Mouse (Mus musculus) stomach, embryonic 16.5 days (tissue): Measurements from ENCODE around the gene Vwa3b. TPM values are rescaled to one million over a fixed set of nuclear protein-coding genes. Genes with fewer than 3 reads are reported as not detected.

Experiments used
- ATAC-seq: fragments of 200-750 bp; cut with Nextera tagmentation; 2 replicates; pipeline ENCODE4 v1.8.0; 2017; ENCODE audit warnings: moderate number of reproducible peaks, moderate TSS enrichment; ENCODE audit not compliant: insufficient read depth, low FRiP score
- H3K27ac ChIP-seq: fragments of 300-500 bp; sonication (generic); 2 replicates; pipeline ENCODE4 v1.5.1; 2014; ENCODE audit warnings: low read length
- H3K27me3 ChIP-seq: fragments of 300-500 bp; sonication (generic); 2 replicates; pipeline ENCODE4 v1.6.1; 2014; ENCODE audit warnings: low read length, control low read depth, mixed read lengths; ENCODE audit not compliant: control insufficient read depth, insufficient read depth
- H3K36me3 ChIP-seq: fragments of 300-500 bp; sonication (generic); 2 replicates; pipeline ENCODE4 v1.6.1; 2014; ENCODE audit warnings: low read length; ENCODE audit not compliant: control insufficient read depth, insufficient read depth
- H3K4me1 ChIP-seq: fragments of 300-500 bp; sonication (generic); 2 replicates; pipeline ENCODE4 v1.6.1; 2014; ENCODE audit warnings: low read length, control low read depth, mixed read lengths; ENCODE audit not compliant: control insufficient read depth, insufficient read depth
- H3K4me2 ChIP-seq: fragments of 300-500 bp; sonication (generic); 2 replicates; pipeline ENCODE4 v1.6.1; 2014; ENCODE audit warnings: low read depth, low read length, mixed read lengths
- H3K4me3 ChIP-seq: fragments of 300-500 bp; sonication (generic); replicated peaks from 2 replicates; pipeline ENCODE4 v1.5.1; 2014; ENCODE audit warnings: mild to moderate bottlenecking, low read length
- H3K9ac ChIP-seq: fragments of 300-500 bp; sonication (generic); 2 replicates; pipeline ENCODE4 v1.6.1; 2014; ENCODE audit warnings: low read length
- H3K9me3 ChIP-seq: fragments of 300-500 bp; sonication (generic); replicated peaks from 2 replicates; pipeline ENCODE4 v1.6.1; 2016; ENCODE audit warnings: low read length, control low read depth; ENCODE audit not compliant: control insufficient read depth
- WGBS: fragments of 180-500 bp; shearing (Covaris S2); extraction: QIAGEN DNeasy Blood & Tissue Kit; methylation state at CpG from one replicate; pipeline ENCODE4 v1.1.7; 2014; 5-methylcytosine and 5-hydroxymethylcytosine counted together
- polyA plus RNA-seq: library from polyadenylated mRNA; unstranded; fragments of >200 nt; fragmentation: Nextera tagmentation; extraction: Ambion mirVana; gene quantifications from 2 replicates; pipeline ENCODE4 v1.2.1, GENCODE M21; 2015

The Vwa3b gene
- polyA plus RNA-seq, 1 experiment from 2014 or later = 0.37 TPM

- Histone ChIP-seq H3K9ac (no peak overlapping the region), H3K27ac (no peak overlapping the region), H3K9me3 (no peaks in the 10 kb centered on the region), H3K4me2 (no peak overlapping the region), H3K27me3 (no peaks in the 10 kb centered on the region), H3K4me3 (no peak overlapping the region), H3K36me3 (no peaks in the 10 kb centered on the region), H3K4me1 (no peaks in the 10 kb centered on the region)
- WGBS = 90% methylated on average over 9 of the region's 9 CpGs
- no peak for ATAC-seq
These were observed 186.0 kb downstream of the Vwa3b start for GRCm38 (mm10) chr1:37212375-37212774.

GRCm38 (mm10) chr1:37214144-37214543 lies 187.7 kb downstream of the Vwa3b start, which contains the start of gene Cnga3:
Gene Cnga3 (plus strand): TSS chr1:37214434.
- 59% methylated on average over 1 of the region's 1 CpGs for WGBS
- no peak for ATAC-seq
- Histone ChIP-seq H3K9me3 (no peaks in the 10 kb centered on the region), H3K36me3 (no peaks in the 10 kb centered on the region), H3K4me3 (no peak within 1 kb of the TSS), H3K4me2 (no peak within 1 kb of the TSS), H3K27me3 (no peaks in the 10 kb centered on the region), H3K27ac (no peak within 1 kb of the TSS), H3K4me1 (no peaks in the 10 kb centered on the region), H3K9ac (no peak within 1 kb of the TSS)

- Histone ChIP-seq H3K27me3 (no peaks in the 10 kb centered on the region), H3K9ac (no peak overlapping the region), H3K9me3 (no peaks in the 10 kb centered on the region), H3K27ac (no peak overlapping the region), H3K36me3 (no peaks in the 10 kb centered on the region), H3K4me2 (no peak overlapping the region), H3K4me3 (no peak overlapping the region), H3K4me1 (no peaks in the 10 kb centered on the region)
- no peak for ATAC-seq
- 4% methylated on average over 14 of the region's 14 CpGs for WGBS
These were observed 192.0 kb downstream of the Vwa3b start for GRCm38 (mm10) chr1:37218386-37218785.

DNA sequence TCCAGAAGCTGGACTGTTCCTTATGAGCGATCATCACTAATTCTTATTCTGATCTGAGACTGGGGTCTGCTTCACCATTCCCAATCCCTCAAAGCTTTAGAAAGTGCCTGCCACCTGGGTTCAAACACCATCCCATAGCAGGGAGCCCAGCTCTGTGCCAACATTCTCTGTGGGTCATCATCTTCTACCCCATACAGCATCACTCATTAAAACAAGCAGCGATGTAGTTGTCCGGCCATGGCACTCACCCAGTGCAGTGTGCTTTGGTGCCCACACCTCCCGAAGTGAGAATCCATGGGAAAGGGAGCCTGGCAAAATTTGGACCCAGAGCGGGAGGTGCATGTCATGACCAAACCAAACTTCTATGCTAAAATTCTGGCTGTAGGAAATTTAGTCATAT lies 193.2 kb downstream of the Vwa3b start:
- 90% methylated on average over 5 of the region's 5 CpGs for WGBS
- Histone ChIP-seq H3K9me3 (no peaks in the 10 kb centered on the region), H3K4me3 (no peak overlapping the region), H3K27ac (no peak overlapping the region), H3K4me2 (no peak overlapping the region), H3K4me1 (no peaks in the 10 kb centered on the region), H3K27me3 (no peaks in the 10 kb centered on the region), H3K36me3 (no peaks in the 10 kb centered on the region), H3K9ac (no peak overlapping the region)
- ATAC-seq = no peak

GRCm38 (mm10) chr1:37220134-37220907 lies 193.9 kb downstream of the Vwa3b start:
- H3K27me3 ChIP-seq = no peaks in the 10 kb centered on the region
- WGBS = 46% methylated on average over 6 of the region's 6 CpGs
- no peaks in the 10 kb centered on the region for H3K9me3 ChIP-seq
- H3K4me3 ChIP-seq = no peak overlapping the region
- no peaks in the 10 kb centered on the region for H3K4me1 ChIP-seq
- ATAC-seq = peak; percentile 71; the same call in 1 of the 2 replicates
- no peak overlapping the region for H3K27ac ChIP-seq
- H3K9ac ChIP-seq = no peak overlapping the region
- H3K4me2 ChIP-seq = no peak overlapping the region
- no peaks in the 10 kb centered on the region for H3K36me3 ChIP-seq

DNA sequence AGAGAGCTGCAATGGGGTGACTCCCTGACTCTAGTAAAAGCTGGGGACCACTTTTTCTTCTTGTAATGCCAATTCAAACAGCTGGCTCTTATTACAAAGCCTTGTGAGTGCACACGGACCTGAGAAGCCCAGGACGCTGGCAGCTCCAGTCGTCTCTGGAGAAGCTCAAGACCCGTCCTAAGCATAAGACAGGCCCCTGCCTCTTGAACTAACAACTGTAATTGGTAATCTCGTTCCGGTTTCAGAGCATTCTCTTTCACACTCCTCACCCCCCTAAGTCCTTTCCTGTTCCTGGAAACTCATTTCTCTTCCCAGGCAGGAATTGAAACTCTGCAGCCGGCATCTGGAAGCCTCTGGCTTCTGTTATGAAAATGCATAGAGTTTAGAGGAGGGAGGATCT lies 195.6 kb downstream of the Vwa3b start:
- Histone ChIP-seq H3K4me3 (no peak overlapping the region), H3K27me3 (no peaks in the 10 kb centered on the region), H3K4me1 (no peaks in the 10 kb centered on the region), H3K36me3 (no peaks in the 10 kb centered on the region), H3K9me3 (no peaks in the 10 kb centered on the region), H3K4me2 (no peak overlapping the region), H3K27ac (0 out of 2 replicates have a peak overlapping the region, but pooled peaks have one; percentile 11), H3K9ac (no peak overlapping the region)
- 40% methylated on average over 7 of the region's 7 CpGs for WGBS
- ATAC-seq = peak; percentile 68; the same call in 1 of the 2 replicates

DNA sequence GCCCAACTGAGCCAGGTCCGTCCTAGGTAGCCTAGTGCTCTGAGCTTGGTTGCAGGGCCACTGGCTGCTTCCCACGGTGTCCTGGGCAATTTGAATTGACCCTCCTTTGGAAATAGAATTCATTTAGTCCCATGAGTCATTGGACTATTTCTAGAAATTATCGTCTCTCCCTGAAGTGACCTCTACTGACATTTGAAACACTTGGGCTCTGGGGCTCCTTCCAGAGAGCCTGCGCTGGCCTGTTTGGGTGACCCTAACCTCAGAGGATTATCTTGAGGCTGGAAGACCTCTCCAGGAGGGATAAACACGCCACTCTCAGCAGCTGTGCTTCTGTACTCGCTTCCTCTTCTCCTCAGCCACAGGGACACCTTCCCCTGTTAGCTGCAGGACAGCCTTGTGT lies 204.0 kb downstream of the Vwa3b start:
- Histone ChIP-seq H3K9ac (no peak overlapping the region), H3K9me3 (no peaks in the 10 kb centered on the region), H3K36me3 (no peaks in the 10 kb centered on the region), H3K4me2 (no peak overlapping the region), H3K4me1 (0 out of 2 replicates have a peak, but pooled peaks cover 3% of the 10 kb centered on the region), H3K4me3 (no peak overlapping the region), H3K27me3 (no peaks in the 10 kb centered on the region), H3K27ac (0 out of 2 replicates have a peak overlapping the region, but pooled peaks have one; percentile 25)
- 57% methylated on average over 6 of the region's 6 CpGs for WGBS
- ATAC-seq = no peak

DNA sequence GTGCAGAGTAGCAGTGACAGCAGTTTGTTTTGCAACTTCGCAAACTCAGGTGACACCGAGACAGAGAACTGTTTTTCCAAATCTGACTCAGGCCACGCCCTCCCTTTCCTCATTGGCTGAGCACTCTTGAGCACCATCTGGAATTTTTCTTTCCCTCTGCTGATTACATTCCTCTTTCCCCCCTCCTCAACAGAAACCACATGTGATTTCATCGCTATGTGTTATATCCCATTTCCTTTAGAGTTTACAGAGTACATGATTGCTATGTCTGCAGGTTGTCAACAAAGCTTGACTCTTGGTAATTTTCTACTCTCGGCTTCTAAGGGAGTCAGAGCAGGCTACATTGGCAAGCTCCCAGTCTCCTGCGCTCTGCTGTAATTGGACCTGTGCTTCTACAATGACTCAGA lies 204.9 kb downstream of the Vwa3b start:
- H3K27me3 ChIP-seq = no peaks in the 10 kb centered on the region
- peak; percentile 80 for ATAC-seq
- 0 out of 2 replicates have a peak overlapping the region, but pooled peaks have one; percentile 26 for H3K4me2 ChIP-seq
- no peaks in the 10 kb centered on the region for H3K36me3 ChIP-seq
- WGBS = 27% methylated on average over 6 of the region's 6 CpGs
- no peak overlapping the region for H3K9ac ChIP-seq
- H3K4me1 ChIP-seq = 0 out of 2 replicates have a peak, but pooled peaks cover 3% of the 10 kb centered on the region
- no peaks in the 10 kb centered on the region for H3K9me3 ChIP-seq
- 0 out of 2 replicates have a peak overlapping the region, but pooled peaks have one; percentile 25 for H3K27ac ChIP-seq
- H3K4me3 ChIP-seq = no peak overlapping the region
